Mouse (Mus musculus) thymus, postnatal 0 days (tissue): ENCODE data around the gene Prrx2. TPM values are rescaled to one million over a fixed set of nuclear protein-coding genes. Genes with fewer than 3 reads are reported as not detected.

Experiments
- DNase-seq: peaks from one replicate; pipeline ENCODE4 v3.0.0-alpha.2; 2015; ENCODE audit warnings: low spot score
- polyA plus RNA-seq: library from polyadenylated mRNA; unstranded; fragments of >200 nt; fragmentation: Nextera tagmentation; extraction: Ambion mirVana; gene quantifications from 2 replicates; pipeline ENCODE4 v1.2.1, GENCODE M21; 2015

The Prrx2 gene
- 0.60 and 0.91 TPM in 2 replicates for polyA plus RNA-seq

GRCm38 (mm10) chr2:30834373-30835022, at the start of gene Prrx2:
TSS of gene Prrx2 (plus strand) at chr2:30834972.
- DNase-seq, result no peak

GRCm38 (mm10) chr2:30787466-30787865, 47.3 kb upstream of the Prrx2 start:
- DNase-seq, result no peak

- no peak for DNase-seq
Observed at GRCm38 (mm10) chr2:30792061-30792460, 42.7 kb upstream of the Prrx2 start.

GRCm38 (mm10) chr2:30794179-30795108, 40.3 kb upstream of the Prrx2 start:
- DNase-seq, result peak; percentile 85

- no peak for DNase-seq
Observed at GRCm38 (mm10) chr2:30795271-30795888, 39.4 kb upstream of the Prrx2 start.

- no peak for DNase-seq
Observed at GRCm38 (mm10) chr2:30795889-30796275, 38.9 kb upstream of the Prrx2 start.

- peak; percentile 86 for DNase-seq
Observed at GRCm38 (mm10) chr2:30796382-30796781, 38.4 kb upstream of the Prrx2 start.

GRCm38 (mm10) chr2:30799456-30799855, 35.3 kb upstream of the Prrx2 start:
- DNase-seq, result no peak

- DNase-seq, result no peak
Observed at GRCm38 (mm10) chr2:30800671-30801066, 34.1 kb upstream of the Prrx2 start.

GRCm38 (mm10) chr2:30801067-30801852, 33.5 kb upstream of the Prrx2 start:
- DNase-seq, result peak; percentile 49

GRCm38 (mm10) chr2:30803604-30804003, 31.2 kb upstream of the Prrx2 start, which contains the start of gene 1700001O22Rik:
TSS of gene 1700001O22Rik (minus strand) at chr2:30803661.
- DNase-seq, result no peak

- no peak for DNase-seq
Observed at GRCm38 (mm10) chr2:30805983-30806382, 28.8 kb upstream of the Prrx2 start.

GRCm38 (mm10) chr2:30807147-30807647, 27.6 kb upstream of the Prrx2 start:
- DNase-seq, result no peak

- peak; percentile 94 for DNase-seq
Observed at GRCm38 (mm10) chr2:30807648-30808295, 27.0 kb upstream of the Prrx2 start, which contains the start of gene Ntmt1. TSS of gene Ntmt1 (plus strand) at chr2:30807826.

- DNase-seq, result no peak
Observed at GRCm38 (mm10) chr2:30808296-30808655, 26.5 kb upstream of the Prrx2 start.

GRCm38 (mm10) chr2:30809503-30809902, 25.3 kb upstream of the Prrx2 start:
- DNase-seq, result no peak

- no peak for DNase-seq
Observed at GRCm38 (mm10) chr2:30810573-30810972, 24.2 kb upstream of the Prrx2 start.

GRCm38 (mm10) chr2:30816383-30816782, 18.4 kb upstream of the Prrx2 start:
- DNase-seq, result no peak

GRCm38 (mm10) chr2:30819873-30820272, 14.9 kb upstream of the Prrx2 start:
- no peak for DNase-seq

- DNase-seq, result no peak
Observed at GRCm38 (mm10) chr2:30821073-30821472, 13.7 kb upstream of the Prrx2 start.
